8 mouse cellular contexts compared by ENCODE assay signal in the genomic region with DNA sequence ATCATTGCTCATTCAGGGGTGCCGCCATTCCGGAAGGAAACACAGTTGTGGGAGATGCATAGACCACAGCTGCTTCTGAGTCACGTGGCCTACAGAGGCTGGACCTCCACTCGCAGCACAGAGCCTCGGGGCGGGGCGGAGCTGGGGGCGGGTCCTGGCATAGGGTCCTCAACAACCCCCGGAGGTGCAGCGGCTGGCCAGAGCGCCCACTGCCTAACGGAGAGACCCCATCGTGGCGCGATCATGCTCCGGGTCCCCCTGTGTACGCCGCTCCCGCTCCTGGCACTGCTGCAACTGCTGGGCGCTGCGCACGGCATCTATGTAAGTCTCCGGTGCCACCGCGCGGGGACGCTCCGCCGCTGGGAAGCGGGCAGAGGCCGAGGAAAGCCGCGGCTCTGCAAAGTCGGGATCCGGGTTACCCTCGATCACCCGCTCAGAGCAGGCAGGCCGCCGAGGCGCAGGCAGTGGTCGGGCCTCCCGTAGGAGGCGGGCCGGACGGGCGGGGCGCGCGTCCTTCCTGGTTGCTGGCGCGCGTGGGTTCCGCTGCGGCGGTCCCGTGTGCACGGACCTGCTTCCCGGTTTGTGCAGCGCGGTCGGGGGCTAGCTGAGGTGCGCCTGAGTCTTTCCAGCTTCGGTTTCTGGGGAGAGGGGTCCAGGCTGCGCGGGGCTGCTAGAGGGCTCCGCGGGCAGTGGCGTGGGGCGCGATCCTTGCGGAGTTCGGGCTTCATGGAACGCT. TPM values are rescaled to one million over a fixed set of nuclear protein-coding genes. Genes with fewer than 3 reads are reported as not detected.
DNase-seq lines count a peak whose midpoint lies in the region; ATAC-seq and TF ChIP-seq lines count a peak whose summit lies in the region.

A gene (plus strand): TSS at position 128 of the 736 bp plus-strand sequence.
A gene (plus strand): TSS at position 157 of the 736 bp plus-strand sequence.

- H3K9ac ChIP-seq in ES-Bruce4 (ENCODE audit: low read depth, poor library complexity, severe bottlenecking): peak within 1 kb of the TSS; percentile 77
- H3K9ac ChIP-seq in forebrain, embryonic 13.5 days: peak within 1 kb of the TSS; percentile 86
- peak within 1 kb of the TSS; percentile 68 for H3K9ac ChIP-seq in liver, embryonic 15.5 days
- H3K9ac ChIP-seq in neural tube, embryonic 11.5 days (ENCODE audit: low read length): peak within 1 kb of the TSS; percentile 88
- peak within 1 kb of the TSS; percentile 95 for H3K9ac ChIP-seq in stomach, postnatal 0 days (ENCODE audit: low read length)

- ATAC-seq in cerebellum, adult (ENCODE audit: insufficient number of reproducible peaks, low FRiP score, low TSS enrichment): peak; percentile 86
- peak; percentile 98 for ATAC-seq in forebrain, embryonic 13.5 days
- peak; percentile 85 for ATAC-seq in liver, embryonic 15.5 days (ENCODE audit: insufficient read depth)
- peak; percentile 99 for ATAC-seq in neural tube, embryonic 11.5 days (ENCODE audit: insufficient read depth, low FRiP score, low TSS enrichment)
- ATAC-seq in stomach, postnatal 0 days (ENCODE audit: low FRiP score, low TSS enrichment): peak; percentile 95

- WGBS in forebrain, embryonic 13.5 days: under 1% methylated on average over 73 of the region's 73 CpGs
- under 1% methylated on average over 73 of the region's 73 CpGs for WGBS in liver, embryonic 15.5 days (ENCODE audit: insufficient replicate concordance)
- under 1% methylated on average over 73 of the region's 73 CpGs for WGBS in neural tube, embryonic 11.5 days
- under 1% methylated on average over 72 of the region's 73 CpGs for WGBS in stomach, postnatal 0 days

- TF ChIP-seq EP300 in ES-Bruce4 (IDR thresholded peaks at IDR 0.05; ENCODE audit: insufficient read depth, low read depth, low read length): peak; percentile 61; the same call in 1 of the 2 replicates
- TF ChIP-seq EP300 in stomach, postnatal 0 days (optimal IDR thresholded peaks at IDR 0.05): no peak

- peak within 1 kb of the TSS; percentile 69 for H3K4me2 ChIP-seq in forebrain, embryonic 13.5 days
- H3K4me2 ChIP-seq in liver, embryonic 15.5 days: peak within 1 kb of the TSS; percentile 88
- peak within 1 kb of the TSS; percentile 90 for H3K4me2 ChIP-seq in neural tube, embryonic 11.5 days (ENCODE audit: low read depth)
- peak within 1 kb of the TSS; percentile 73 for H3K4me2 ChIP-seq in stomach, postnatal 0 days (replicated peaks; ENCODE audit: low read depth)

- H3K9me3 ChIP-seq in ES-Bruce4 (replicated peaks; ENCODE audit: control insufficient read depth, insufficient read depth, low read length, poor library complexity, severe bottlenecking): no peaks in the 10 kb centered on the region
- H3K9me3 ChIP-seq in forebrain, embryonic 13.5 days (replicated peaks): no peaks in the 10 kb centered on the region
- H3K9me3 ChIP-seq in liver, embryonic 15.5 days (replicated peaks): no peaks in the 10 kb centered on the region
- H3K9me3 ChIP-seq in neural tube, embryonic 11.5 days (ENCODE audit: control insufficient read depth, low read length): no peaks in the 10 kb centered on the region
- H3K9me3 ChIP-seq in stomach, postnatal 0 days (ENCODE audit: control insufficient read depth, low read length): 0 out of 2 replicates have a peak, but pooled peaks cover 6% of the 10 kb centered on the region

- peak; percentile 90 for TF ChIP-seq POLR2A in ES-Bruce4 (IDR thresholded peaks at IDR 0.05; ENCODE audit: insufficient read depth, low read length)

- DNase-seq in heart, postnatal 10 days: peak; percentile 87
- peak; percentile 90 to 94 for DNase-seq in kidney, postnatal 4 days
- DNase-seq in neural tube, embryonic 11.5 days (ENCODE audit: low spot score): peak; percentile 92
- peak; percentile 93 for DNase-seq in stomach, postnatal 0 days (ENCODE audit: low spot score)

- no peaks in the 10 kb centered on the region for H3K4me1 ChIP-seq in ES-Bruce4 (ENCODE audit: control insufficient read depth, insufficient read depth, low read length)
- peaks cover 11% of the 10 kb centered on the region for H3K4me1 ChIP-seq in forebrain, embryonic 13.5 days
- peaks cover 30% of the 10 kb centered on the region for H3K4me1 ChIP-seq in liver, embryonic 15.5 days (replicated peaks)
- peaks cover 8% of the 10 kb centered on the region; the same call in 1 of the 2 replicates for H3K4me1 ChIP-seq in neural tube, embryonic 11.5 days (ENCODE audit: control insufficient read depth, insufficient read depth, low read length)
- 0 out of 2 replicates have a peak, but pooled peaks cover 2% of the 10 kb centered on the region for H3K4me1 ChIP-seq in stomach, postnatal 0 days (replicated peaks; ENCODE audit: control insufficient read depth, insufficient read depth)

- peak within 1 kb of the TSS; percentile 56 for H3K27ac ChIP-seq in ES-Bruce4 (ENCODE audit: insufficient read depth, low read length)
- H3K27ac ChIP-seq in forebrain, embryonic 13.5 days: peak within 1 kb of the TSS; percentile 78
- H3K27ac ChIP-seq in liver, embryonic 15.5 days (replicated peaks): peak within 1 kb of the TSS; percentile 74
- peak within 1 kb of the TSS; percentile 83 for H3K27ac ChIP-seq in neural tube, embryonic 11.5 days (ENCODE audit: low read depth, low read length)
- H3K27ac ChIP-seq in stomach, postnatal 0 days (replicated peaks): peak within 1 kb of the TSS; percentile 97

- no peak for TF ChIP-seq CTCF in ES-Bruce4 (IDR thresholded peaks at IDR 0.05; ENCODE audit: low read depth, low read length)
- peak; percentile 66 for TF ChIP-seq CTCF in stomach, postnatal 0 days (IDR thresholded peaks at IDR 0.05; ENCODE audit: low read depth)

- peak within 1 kb of the TSS; percentile 86 for H3K4me3 ChIP-seq in ES-Bruce4 (ENCODE audit: low read depth, low read length)
- H3K4me3 ChIP-seq in forebrain, embryonic 13.5 days: peak within 1 kb of the TSS; percentile 78
- H3K4me3 ChIP-seq in liver, embryonic 15.5 days (replicated peaks): peak within 1 kb of the TSS; percentile 76
- peak within 1 kb of the TSS; percentile 85 for H3K4me3 ChIP-seq in neural tube, embryonic 11.5 days (ENCODE audit: low read depth, low read length)
- H3K4me3 ChIP-seq in stomach, postnatal 0 days (ENCODE audit: low read depth, low read length): peak within 1 kb of the TSS; percentile 92

- H3K27me3 ChIP-seq in ES-Bruce4 (ENCODE audit: control insufficient read depth, insufficient read depth, low read length, poor library complexity, severe bottlenecking): no peaks in the 10 kb centered on the region
- no peaks in the 10 kb centered on the region for H3K27me3 ChIP-seq in forebrain, embryonic 13.5 days
- no peaks in the 10 kb centered on the region for H3K27me3 ChIP-seq in liver, embryonic 15.5 days
- no peaks in the 10 kb centered on the region for H3K27me3 ChIP-seq in neural tube, embryonic 11.5 days (ENCODE audit: control insufficient read depth, insufficient read depth, low read length)
- no peaks in the 10 kb centered on the region for H3K27me3 ChIP-seq in stomach, postnatal 0 days (ENCODE audit: control insufficient read depth, insufficient read depth, low read length)

- H3K36me3 ChIP-seq in ES-Bruce4 (ENCODE audit: control insufficient read depth, insufficient read depth, low read length, poor library complexity, severe bottlenecking): peaks cover 9% of the 10 kb centered on the region
- H3K36me3 ChIP-seq in forebrain, embryonic 13.5 days (ENCODE audit: poor library complexity, severe bottlenecking): peaks cover 18% of the 10 kb centered on the region
- H3K36me3 ChIP-seq in liver, embryonic 15.5 days (replicated peaks): peaks cover 25% of the 10 kb centered on the region
- H3K36me3 ChIP-seq in neural tube, embryonic 11.5 days (ENCODE audit: control insufficient read depth, insufficient read depth, low read length): peaks cover 13% of the 10 kb centered on the region
- H3K36me3 ChIP-seq in stomach, postnatal 0 days (ENCODE audit: control insufficient read depth, insufficient read depth, low read length): peaks cover 18% of the 10 kb centered on the region

- intact Hi-C loops in heart, postnatal 10 days (cut with DNase I): no loop called here

RNA-seq across cellular contexts. Expression of the first gene that starts in this region (rescaled TPM):
- polyA plus RNA-seq in ES-Bruce4 (2011; ENCODE audit: insufficient read depth, insufficient read length, low read depth, missing spikeins): 41.1 TPM in 2 replicates
- polyA plus RNA-seq in forebrain, embryonic 13.5 days (2015; fragmentation: Nextera tagmentation; extraction: Ambion mirVana): 17.1 and 19.4 TPM in 2 replicates
- total RNA-seq in heart, postnatal 10 days (2021): 10 to 100 TPM; 21.5 to 25.1 TPM
- polyA plus RNA-seq in liver, embryonic 15.5 days (2015; fragmentation: Nextera tagmentation; extraction: Ambion mirVana): 13.5 and 14.9 TPM in 2 replicates
- 24.5 and 26.1 TPM in 2 replicates for polyA plus RNA-seq in neural tube, embryonic 11.5 days (2014; fragmentation: Nextera tagmentation; extraction: Ambion mirVana)
- 27.1 and 28.2 TPM in 2 replicates for polyA plus RNA-seq in stomach, postnatal 0 days (2015; fragmentation: Nextera tagmentation; extraction: Ambion mirVana)

RNA-seq across cellular contexts. Expression of the second gene that starts in this region (rescaled TPM):
- polyA plus RNA-seq in ES-Bruce4 (2011; ENCODE audit: insufficient read depth, insufficient read length, low read depth, missing spikeins): 6.5 and 7.3 TPM in 2 replicates
- 6.7 and 8.9 TPM in 2 replicates for polyA plus RNA-seq in forebrain, embryonic 13.5 days (2015; fragmentation: Nextera tagmentation; extraction: Ambion mirVana)
- 1 to 10 TPM; 5.1 to 5.6 TPM for total RNA-seq in heart, postnatal 10 days (2021)
- 2.3 and 2.7 TPM in 2 replicates for polyA plus RNA-seq in liver, embryonic 15.5 days (2015; fragmentation: Nextera tagmentation; extraction: Ambion mirVana)
- 3.4 and 4.7 TPM in 2 replicates for polyA plus RNA-seq in neural tube, embryonic 11.5 days (2014; fragmentation: Nextera tagmentation; extraction: Ambion mirVana)
- 5.7 and 5.8 TPM in 2 replicates for polyA plus RNA-seq in stomach, postnatal 0 days (2015; fragmentation: Nextera tagmentation; extraction: Ambion mirVana)

Comparison
In these comparisons a context has a peak if more than half of its experiments do, and no peak if none do; other contexts are left out.
1. Peak in every context shown above with its lines: DNase-seq, ATAC-seq, H3K4me3 ChIP-seq and H3K27ac ChIP-seq.